Mouse (Mus musculus) hindbrain, embryonic 12.5 days (tissue): ENCODE measurements around the gene Hsd17b3. TPM values are rescaled to one million over a fixed set of nuclear protein-coding genes. Genes with fewer than 3 reads are reported as not detected.

Source experiments
- ATAC-seq: fragments of 200-750 bp; cut with Nextera tagmentation; 2 replicates; pipeline ENCODE4 v1.8.0; 2017; ENCODE audit warnings: moderate TSS enrichment; ENCODE audit not compliant: low FRiP score
- H3K27ac ChIP-seq: fragments of 300-500 bp; sonication (generic); 2 replicates; pipeline ENCODE4 v1.5.1; 2016; ENCODE audit warnings: mild to moderate bottlenecking
- H3K27me3 ChIP-seq: fragments of 300-500 bp; sonication (generic); 2 replicates; pipeline ENCODE4 v1.6.1; 2016; ENCODE audit warnings: mild to moderate bottlenecking
- H3K36me3 ChIP-seq: fragments of 300-500 bp; sonication (generic); 2 replicates; pipeline ENCODE4 v1.6.1; 2016; ENCODE audit warnings: mild to moderate bottlenecking
- H3K4me1 ChIP-seq: fragments of 300-500 bp; sonication (generic); 2 replicates; pipeline ENCODE4 v1.6.1; 2016
- H3K4me2 ChIP-seq: fragments of 300-500 bp; sonication (generic); replicated peaks from 2 replicates; pipeline ENCODE4 v1.6.1; 2016; ENCODE audit warnings: mild to moderate bottlenecking
- H3K4me3 ChIP-seq: fragments of 300-500 bp; sonication (generic); 2 replicates; pipeline ENCODE4 v1.5.1; 2016; ENCODE audit warnings: mild to moderate bottlenecking
- H3K9ac ChIP-seq: fragments of 300-500 bp; sonication (generic); 2 replicates; pipeline ENCODE4 v1.6.1; 2016; ENCODE audit warnings: mild to moderate bottlenecking, moderate library complexity
- H3K9me3 ChIP-seq: fragments of 300-500 bp; sonication (generic); replicated peaks from 2 replicates; pipeline ENCODE4 v1.6.1; 2016; ENCODE audit warnings: mild to moderate bottlenecking
- WGBS: fragments of 180-500 bp; shearing (Covaris S2); methylation state at CpG from one replicate; pipeline ENCODE4 v1.1.7; 2016; 5-methylcytosine and 5-hydroxymethylcytosine counted together
- polyA plus RNA-seq: library from polyadenylated mRNA; unstranded; fragments of >200 nt; fragmentation: Nextera tagmentation; extraction: Ambion mirVana; gene quantifications from 2 replicates; pipeline ENCODE4 v1.2.1, GENCODE M21; 2016

Hsd17b3 gene
- polyA plus RNA-seq, 1 experiment from 2014 or later: not detected

DNA sequence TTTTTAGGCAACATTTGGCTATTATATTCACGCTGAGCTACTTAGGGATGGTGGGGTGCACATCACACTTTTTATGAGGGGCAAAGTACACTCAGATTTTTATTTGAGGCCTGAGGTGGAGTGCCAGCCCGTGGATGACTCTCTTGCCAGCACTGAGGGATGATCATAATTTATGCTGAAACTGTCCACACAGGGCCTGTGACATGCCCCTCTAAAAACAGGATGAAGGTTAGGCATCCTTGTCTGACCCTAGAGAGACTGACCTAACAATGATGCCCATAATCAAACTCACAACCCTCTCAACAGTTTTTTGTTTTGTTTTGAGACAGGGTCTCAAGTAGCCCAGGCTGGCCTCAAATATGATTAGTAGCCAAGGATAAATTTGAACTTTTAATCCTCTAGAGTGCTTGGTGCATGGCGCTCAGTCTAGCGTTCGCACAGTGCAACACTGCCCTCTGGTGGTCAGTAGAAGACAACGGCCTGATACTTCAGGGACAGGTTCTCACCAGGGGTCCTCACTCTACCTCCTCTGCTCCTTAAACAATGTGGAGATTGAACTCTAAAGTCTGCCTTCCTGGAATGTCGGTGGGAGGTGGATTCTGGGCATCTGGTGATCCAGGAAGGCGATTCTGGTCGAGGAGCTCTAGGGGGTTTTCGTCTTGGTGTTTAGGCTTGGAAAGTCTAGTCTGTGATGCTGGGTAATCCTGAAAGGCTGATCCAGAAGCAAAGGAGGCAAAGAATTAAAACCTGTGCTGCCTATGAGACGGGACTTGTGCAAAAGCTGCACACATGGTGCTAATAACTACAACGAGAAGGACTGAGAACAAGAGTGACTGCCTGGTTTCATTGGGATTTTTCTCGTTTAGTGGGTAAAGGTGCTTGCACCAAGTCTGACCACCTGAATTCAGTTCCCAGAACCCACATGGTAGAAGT is 52.7 kb downstream of the Hsd17b3 start:
- Histone ChIP-seq H3K4me2 (no peak overlapping the region), H3K9ac (no peak overlapping the region), H3K27me3 (peaks cover 7% of the 10 kb centered on the region), H3K4me1 (peaks cover 6% of the 10 kb centered on the region), H3K36me3 (no peaks in the 10 kb centered on the region), H3K27ac (no peak overlapping the region), H3K4me3 (no peak overlapping the region), H3K9me3 (no peaks in the 10 kb centered on the region)
- WGBS: 21% methylated on average over 13 of the region's 13 CpGs
- ATAC-seq: peak; percentile 79

DNA sequence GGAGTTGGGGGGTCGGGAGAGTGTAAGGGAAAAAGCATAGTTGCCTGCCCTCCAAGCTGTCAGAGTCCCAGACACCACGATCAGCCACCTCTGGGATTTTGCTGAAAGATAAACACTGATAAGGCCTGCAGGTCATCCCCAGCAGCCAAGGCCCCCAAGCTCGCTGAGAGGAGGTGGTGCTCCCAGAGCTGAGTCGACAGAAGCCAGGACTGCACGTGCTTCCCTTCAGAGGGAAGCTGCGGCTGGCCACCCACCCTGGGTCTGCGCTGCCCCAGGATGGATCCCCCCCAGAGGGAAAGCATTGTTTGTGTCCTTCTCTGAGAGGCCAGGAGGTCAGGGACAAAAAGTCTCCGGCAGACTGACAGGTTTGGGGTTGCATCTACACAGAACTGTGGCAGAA is 54.0 kb downstream of the Hsd17b3 start:
- Histone ChIP-seq H3K9me3 (no peaks in the 10 kb centered on the region), H3K4me2 (no peak overlapping the region), H3K9ac (no peak overlapping the region), H3K4me3 (no peak overlapping the region), H3K27ac (0 out of 2 replicates have a peak overlapping the region, but pooled peaks have one; percentile 17), H3K27me3 (peaks cover 7% of the 10 kb centered on the region), H3K36me3 (no peaks in the 10 kb centered on the region), H3K4me1 (peaks cover 6% of the 10 kb centered on the region)
- no peak for ATAC-seq
- 8% methylated on average over 8 of the region's 8 CpGs for WGBS

DNA sequence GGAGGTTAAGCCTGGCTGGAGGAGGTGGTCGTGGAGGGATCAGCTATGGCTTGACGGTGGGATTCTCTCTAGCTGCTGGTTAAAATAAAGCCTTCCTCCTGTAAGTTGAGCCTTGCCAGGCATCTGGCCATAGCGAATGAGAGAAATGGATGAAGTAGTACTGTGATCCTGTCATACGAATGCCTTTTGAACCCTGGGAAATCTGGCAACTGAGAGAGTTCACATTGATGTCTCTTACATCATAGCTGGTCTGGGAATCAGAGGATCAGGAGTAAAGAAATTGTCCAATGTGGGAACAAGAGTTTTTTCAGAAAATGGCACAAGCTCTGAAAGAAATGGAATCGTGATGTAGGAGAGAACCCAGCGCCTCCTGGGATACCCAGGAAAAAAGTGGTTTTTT is 55.1 kb downstream of the Hsd17b3 start:
- WGBS: 86% methylated on average over 6 of the region's 6 CpGs
- Histone ChIP-seq H3K27ac (no peak overlapping the region), H3K36me3 (no peaks in the 10 kb centered on the region), H3K4me1 (peaks cover 6% of the 10 kb centered on the region), H3K9ac (no peak overlapping the region), H3K4me2 (no peak overlapping the region), H3K9me3 (no peaks in the 10 kb centered on the region), H3K4me3 (no peak overlapping the region), H3K27me3 (peaks cover 7% of the 10 kb centered on the region)
- ATAC-seq: no peak

DNA sequence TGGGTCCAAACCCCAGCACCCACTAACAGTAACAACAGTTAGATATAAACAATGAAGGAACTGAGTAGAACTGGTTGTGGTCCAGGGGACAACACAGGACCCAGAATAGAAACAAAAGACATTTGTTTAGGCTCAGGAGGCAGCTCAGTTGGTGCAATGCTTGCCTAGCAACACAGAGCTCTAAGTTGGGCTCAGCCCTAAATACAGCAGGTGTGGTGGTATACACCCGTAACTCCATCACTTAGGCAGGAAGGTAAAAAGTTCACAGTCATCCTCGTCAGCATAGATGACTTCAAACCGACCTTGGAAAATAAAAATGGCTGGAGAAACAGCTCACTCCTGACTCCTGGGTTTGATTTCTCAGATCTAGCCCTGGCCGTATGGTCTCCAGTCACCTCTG is 55.8 kb downstream of the Hsd17b3 start:
- Histone ChIP-seq H3K27me3 (peaks cover 7% of the 10 kb centered on the region), H3K4me3 (no peak overlapping the region), H3K9ac (no peak overlapping the region), H3K27ac (no peak overlapping the region), H3K4me1 (peaks cover 6% of the 10 kb centered on the region), H3K9me3 (no peaks in the 10 kb centered on the region), H3K4me2 (no peak overlapping the region), H3K36me3 (no peaks in the 10 kb centered on the region)
- no peak for ATAC-seq
- WGBS: 78% methylated on average over 4 of the region's 4 CpGs

DNA sequence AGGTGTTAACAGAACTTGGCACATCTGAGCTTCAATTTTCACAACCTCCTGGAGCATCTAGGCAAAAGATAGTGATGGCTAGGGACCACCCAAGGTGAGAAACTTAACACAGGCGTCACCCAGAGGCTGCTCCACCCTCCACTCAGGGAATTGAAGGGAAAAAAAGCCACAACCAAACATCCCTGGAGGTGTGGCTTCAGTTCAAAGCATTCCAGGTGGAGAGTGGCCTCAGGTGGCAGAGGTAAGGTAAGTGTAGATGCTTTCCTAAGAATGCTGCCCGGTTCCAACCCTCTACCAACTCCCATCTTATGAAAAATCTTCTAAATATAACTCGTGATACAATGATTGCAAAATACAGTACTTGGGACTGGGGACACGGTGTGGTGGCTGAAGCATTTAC is 57.8 kb downstream of the Hsd17b3 start:
- no peak for ATAC-seq
- no peak overlapping the region for H3K4me2 ChIP-seq

DNA sequence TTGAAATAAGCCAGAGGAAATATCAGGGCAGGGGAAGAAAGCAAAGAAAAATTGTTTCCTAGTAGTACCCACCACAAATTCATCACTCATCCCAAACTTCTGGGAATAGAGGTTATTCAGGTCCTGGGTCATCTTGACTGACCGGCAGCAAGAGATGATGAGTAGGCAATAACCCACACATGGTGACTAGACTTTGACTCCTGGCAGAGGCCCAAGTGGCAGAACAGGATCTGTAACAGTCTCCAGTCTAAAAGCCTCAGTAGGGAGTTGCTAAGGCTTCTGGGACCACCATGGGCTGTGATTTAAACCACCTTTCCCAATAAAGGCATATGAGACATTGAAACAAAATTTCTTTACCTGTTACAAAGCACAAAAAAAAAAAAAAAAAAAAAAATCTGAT is 58.2 kb downstream of the Hsd17b3 start:
- Histone ChIP-seq H3K9me3 (no peaks in the 10 kb centered on the region), H3K9ac (no peak overlapping the region), H3K27me3 (peaks cover 2% of the 10 kb centered on the region; the same call in 1 of the 2 replicates), H3K27ac (no peak overlapping the region), H3K4me1 (peaks cover 6% of the 10 kb centered on the region), H3K36me3 (no peaks in the 10 kb centered on the region), H3K4me3 (no peak overlapping the region), H3K4me2 (no peak overlapping the region)
- no peak for ATAC-seq
- 72% methylated on average over 1 of the region's 1 CpGs for WGBS

More for the DNA sequence above, 57.8 kb downstream of the Hsd17b3 start:
- Histone ChIP-seq H3K36me3 (no peaks in the 10 kb centered on the region), H3K9ac (no peak overlapping the region), H3K27ac (no peak overlapping the region), H3K4me1 (peaks cover 6% of the 10 kb centered on the region), H3K9me3 (no peaks in the 10 kb centered on the region), H3K4me3 (no peak overlapping the region), H3K27me3 (peaks cover 2% of the 10 kb centered on the region; the same call in 1 of the 2 replicates)
- 79% methylated on average over 4 of the region's 4 CpGs for WGBS

DNA sequence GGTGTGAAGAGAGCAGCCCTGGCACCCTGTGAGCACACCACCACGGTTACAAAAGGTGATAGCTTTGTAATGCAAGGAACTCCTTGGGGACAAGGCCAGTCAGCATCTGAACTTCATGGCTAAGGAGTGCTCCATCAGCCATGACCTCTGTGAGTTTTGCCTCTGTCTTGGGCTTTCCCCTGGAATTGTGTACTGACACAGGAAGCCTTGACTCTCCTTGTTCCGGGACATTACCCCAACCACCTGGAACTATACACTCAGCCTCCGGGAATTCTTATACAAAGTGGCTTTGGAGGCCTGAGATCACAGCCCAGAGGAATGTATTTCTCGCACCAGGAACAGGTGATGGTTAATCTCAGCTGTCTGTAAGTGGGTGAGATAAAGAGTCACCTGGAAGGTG is 64.2 kb downstream of the Hsd17b3 start:
- no peak for ATAC-seq
- H3K27ac ChIP-seq: no peak overlapping the region
- no peaks in the 10 kb centered on the region for H3K9me3 ChIP-seq
- no peaks in the 10 kb centered on the region for H3K36me3 ChIP-seq
- no peaks in the 10 kb centered on the region for H3K27me3 ChIP-seq
- no peak overlapping the region for H3K4me3 ChIP-seq
- no peak overlapping the region for H3K9ac ChIP-seq
- H3K4me1 ChIP-seq: peaks cover 15% of the 10 kb centered on the region
- no peak overlapping the region for H3K4me2 ChIP-seq
- 81% methylated on average over 4 of the region's 4 CpGs for WGBS

DNA sequence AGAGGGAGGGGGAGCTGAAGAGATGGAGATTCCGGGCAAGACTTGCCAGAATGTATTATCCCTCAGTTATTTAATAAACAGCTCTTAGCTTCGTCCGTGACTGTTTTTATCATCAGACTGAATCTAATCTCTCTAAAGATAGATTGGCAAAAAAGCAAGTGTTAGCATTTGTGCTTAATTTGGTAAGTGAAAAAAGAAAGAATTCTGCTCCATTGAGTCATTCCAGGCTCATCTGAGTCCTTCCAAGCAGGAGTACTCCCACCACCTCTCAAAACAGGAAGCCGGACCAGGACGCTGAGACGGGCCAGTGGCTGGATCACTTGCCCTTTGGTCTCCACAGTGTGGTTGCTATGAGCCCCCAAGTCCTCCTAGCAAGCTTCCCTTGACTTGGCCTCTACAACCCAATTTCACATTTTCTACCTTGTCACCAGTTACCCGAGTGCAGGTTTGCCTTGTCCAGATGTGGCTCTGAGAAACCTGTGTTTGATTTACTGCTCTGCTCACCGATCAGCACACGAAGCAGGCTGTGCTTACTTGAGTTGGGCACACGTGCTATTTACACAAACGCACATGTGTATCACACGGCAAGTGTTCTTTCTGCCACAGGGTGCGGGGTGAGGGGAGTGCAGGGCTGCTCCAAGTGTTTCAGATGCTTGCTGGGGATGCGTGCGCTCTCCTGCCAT is 66.1 kb downstream of the Hsd17b3 start:
- no peaks in the 10 kb centered on the region for H3K27me3 ChIP-seq

DNA sequence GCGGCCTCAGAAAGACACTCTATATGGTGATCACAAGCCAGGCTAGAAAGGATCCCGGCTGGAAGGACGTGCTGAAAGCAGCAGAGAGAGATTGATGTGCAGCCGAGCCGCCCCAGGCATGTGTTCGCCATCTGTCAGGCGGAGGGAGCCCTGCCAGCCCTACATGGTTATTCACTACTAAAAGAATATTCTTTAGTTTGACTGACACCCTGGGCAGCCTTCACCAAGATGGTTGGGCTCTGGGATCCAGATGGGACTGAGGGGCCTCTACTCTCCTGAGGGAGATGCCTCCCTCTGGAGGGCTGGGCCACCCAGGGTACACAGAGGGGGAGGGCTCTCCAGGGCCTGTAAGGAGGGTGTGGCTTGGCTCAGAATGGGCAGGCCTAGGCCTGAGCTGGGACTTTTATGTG is 68.1 kb downstream of the Hsd17b3 start:
- H3K9me3 ChIP-seq: no peaks in the 10 kb centered on the region
- peak; percentile 96 for ATAC-seq
- no peak overlapping the region for H3K9ac ChIP-seq
- no peaks in the 10 kb centered on the region for H3K27me3 ChIP-seq
- H3K4me2 ChIP-seq: peak overlapping the region; percentile 25; the same call in 1 of the 2 replicates
- 7% methylated on average over 7 of the region's 7 CpGs for WGBS
- peak overlapping the region; percentile 75 for H3K27ac ChIP-seq
- H3K4me3 ChIP-seq: no peak overlapping the region
- no peaks in the 10 kb centered on the region for H3K36me3 ChIP-seq
- peaks cover 23% of the 10 kb centered on the region for H3K4me1 ChIP-seq

More for the DNA sequence above, 66.1 kb downstream of the Hsd17b3 start:
- no peak for ATAC-seq
- H3K27ac ChIP-seq: no peak overlapping the region
- peaks cover 18% of the 10 kb centered on the region for H3K4me1 ChIP-seq
- no peak overlapping the region for H3K9ac ChIP-seq
- no peaks in the 10 kb centered on the region for H3K36me3 ChIP-seq
- H3K4me2 ChIP-seq: no peak overlapping the region
- WGBS: 73% methylated on average over 15 of the region's 15 CpGs
- no peak overlapping the region for H3K4me3 ChIP-seq
- no peaks in the 10 kb centered on the region for H3K9me3 ChIP-seq

DNA sequence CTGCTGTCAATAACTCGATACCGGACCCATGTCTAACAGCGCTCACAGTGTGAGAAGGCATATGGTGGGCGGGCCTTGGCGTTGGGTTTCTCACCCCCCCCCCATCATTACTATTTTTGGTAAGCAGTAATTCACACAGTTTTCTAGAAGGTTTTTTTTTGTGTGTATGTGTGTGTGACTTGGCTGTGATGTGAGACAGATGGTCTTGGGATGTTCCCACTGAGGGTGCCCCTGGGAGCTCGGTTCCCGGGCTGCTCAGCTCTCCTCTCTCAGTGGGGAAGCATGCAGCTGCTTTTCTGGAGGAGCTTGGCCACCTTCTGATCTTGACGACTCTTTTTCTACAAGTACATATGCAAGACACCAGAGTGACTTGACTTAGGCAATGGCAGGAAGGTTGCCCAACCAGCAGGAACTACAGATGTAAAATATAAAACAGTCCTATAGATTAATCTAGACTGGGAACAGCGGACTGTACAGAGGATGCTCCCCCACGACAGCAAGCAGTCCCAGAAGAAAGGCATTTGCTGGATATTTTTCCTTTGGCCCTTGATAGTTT is 70.4 kb downstream of the Hsd17b3 start:
- Histone ChIP-seq H3K27me3 (no peaks in the 10 kb centered on the region), H3K36me3 (no peaks in the 10 kb centered on the region), H3K9me3 (no peaks in the 10 kb centered on the region), H3K4me2 (no peak overlapping the region), H3K9ac (no peak overlapping the region), H3K27ac (no peak overlapping the region), H3K4me1 (peaks cover 23% of the 10 kb centered on the region), H3K4me3 (no peak overlapping the region)
- no peak for ATAC-seq
- WGBS: 69% methylated on average over 10 of the region's 10 CpGs

DNA sequence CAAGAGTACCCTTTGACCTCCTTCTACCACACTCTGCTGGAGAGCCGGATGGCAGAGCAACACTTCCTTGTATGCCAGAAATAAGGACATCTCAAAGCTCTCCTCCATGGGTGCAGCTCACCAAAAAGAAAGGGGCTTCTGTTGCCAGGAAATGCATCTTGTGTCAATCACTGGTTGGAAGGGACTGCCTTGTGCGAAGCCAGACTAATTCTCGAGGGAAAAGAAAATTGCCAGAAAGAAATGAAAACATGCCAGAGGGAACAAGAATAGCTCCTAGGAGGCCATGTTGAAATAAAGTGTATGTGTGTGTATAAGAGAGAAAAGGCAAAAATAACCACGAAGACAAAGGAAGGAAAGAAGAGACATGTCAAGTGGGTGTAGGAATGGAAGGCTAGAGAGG is 73.0 kb downstream of the Hsd17b3 start:
- no peak for ATAC-seq
- Histone ChIP-seq H3K9me3 (no peaks in the 10 kb centered on the region), H3K27ac (no peak overlapping the region), H3K4me1 (peaks cover 14% of the 10 kb centered on the region), H3K9ac (no peak overlapping the region), H3K4me3 (no peak overlapping the region), H3K36me3 (no peaks in the 10 kb centered on the region), H3K4me2 (no peak overlapping the region), H3K27me3 (no peaks in the 10 kb centered on the region)
- WGBS: 57% methylated on average over 4 of the region's 4 CpGs

DNA sequence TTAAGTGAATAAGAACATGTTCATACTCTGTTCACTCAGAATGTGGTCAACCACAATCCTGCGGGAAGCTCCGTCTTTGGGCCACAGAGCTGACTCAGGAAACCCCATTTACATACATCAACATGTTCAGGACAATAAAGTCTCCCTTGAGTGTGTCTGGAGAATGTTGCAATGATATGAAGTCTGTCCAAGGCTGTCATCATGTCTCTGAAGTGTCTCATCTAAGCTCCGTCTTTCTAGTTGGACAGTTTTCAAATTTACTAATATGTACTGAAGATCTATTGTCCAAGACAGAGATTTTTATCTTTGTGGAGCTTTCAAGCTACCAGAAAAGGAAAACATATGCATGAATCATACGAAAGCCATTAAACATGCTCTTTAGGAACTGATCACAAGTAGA is 77.9 kb downstream of the Hsd17b3 start:
- Histone ChIP-seq H3K36me3 (no peaks in the 10 kb centered on the region), H3K27ac (no peak overlapping the region), H3K4me2 (no peak overlapping the region), H3K4me1 (0 out of 2 replicates have a peak, but pooled peaks cover 2% of the 10 kb centered on the region), H3K9ac (no peak overlapping the region), H3K9me3 (no peaks in the 10 kb centered on the region), H3K27me3 (no peaks in the 10 kb centered on the region), H3K4me3 (no peak overlapping the region)
- WGBS: 90% methylated on average over 4 of the region's 4 CpGs
- ATAC-seq: no peak
